Mouse (Mus musculus) liver, embryonic 16.5 days (tissue): ENCODE data around the gene Kpna1. TPM values are rescaled to one million over a fixed set of nuclear protein-coding genes. Genes with fewer than 3 reads are reported as not detected.
A peak's percentile ranks its signal among the peaks of the same experiment; 100 is the strongest.
"Not testable (repeated sequence)": the region's sequence is repeated elsewhere in the genome, so short reads cannot be mapped to it uniquely, and the experiment has no call there.

Source experiments
- ATAC-seq: fragments of 200-750 bp; cut with Nextera tagmentation; 2 replicates; pipeline ENCODE4 v1.8.0; 2017; ENCODE audit warnings: low read depth, mild to moderate bottlenecking, moderate number of reproducible peaks, moderate library complexity
- H3K27ac ChIP-seq: fragments of 300-500 bp; sonication (generic); 2 replicates; pipeline ENCODE4 v1.5.1; 2014; ENCODE audit warnings: mild to moderate bottlenecking, low read length
- H3K27me3 ChIP-seq: fragments of 300-500 bp; sonication (generic); 2 replicates; pipeline ENCODE4 v1.6.1; 2014; ENCODE audit warnings: low read depth, low read length, mixed read lengths; ENCODE audit not compliant: control insufficient read depth, insufficient read depth
- H3K36me3 ChIP-seq: fragments of 300-500 bp; sonication (generic); 2 replicates; pipeline ENCODE4 v1.6.1; 2014; ENCODE audit warnings: mild to moderate bottlenecking; ENCODE audit not compliant: control insufficient read depth, insufficient read depth
- H3K4me1 ChIP-seq: fragments of 300-500 bp; sonication (generic); 2 replicates; pipeline ENCODE4 v1.6.1; 2014; ENCODE audit warnings: low read depth, low read length, mixed read lengths; ENCODE audit not compliant: control insufficient read depth
- H3K4me2 ChIP-seq: fragments of 300-500 bp; sonication (generic); 2 replicates; pipeline ENCODE4 v1.6.1; 2014; ENCODE audit warnings: low read depth, low read length, mixed read lengths
- H3K4me3 ChIP-seq: fragments of 300-500 bp; sonication (generic); 2 replicates; pipeline ENCODE4 v1.5.1; 2014; ENCODE audit warnings: low read depth, mild to moderate bottlenecking, low read length
- H3K9ac ChIP-seq: fragments of 300-500 bp; sonication (generic); 2 replicates; pipeline ENCODE4 v1.6.1; 2014; ENCODE audit warnings: low read depth, low read length
- H3K9me3 ChIP-seq: fragments of 300-500 bp; sonication (generic); replicated peaks from 2 replicates; pipeline ENCODE4 v1.6.1; 2016; ENCODE audit warnings: low read length; ENCODE audit not compliant: control insufficient read depth
- WGBS: fragments of 180-500 bp; shearing (Covaris S2); extraction: QIAGEN DNeasy Blood & Tissue Kit; methylation state at CpG from one replicate; pipeline ENCODE4 v1.1.7; 2014; ENCODE audit not compliant: insufficient replicate concordance; 5-methylcytosine and 5-hydroxymethylcytosine counted together
- polyA plus RNA-seq: library from polyadenylated mRNA; unstranded; fragments of >200 nt; fragmentation: Nextera tagmentation; extraction: Ambion mirVana; gene quantifications from 2 replicates; pipeline ENCODE4 v1.2.1, GENCODE M21; 2015

Kpna1 gene
- polyA plus RNA-seq, 1 experiment from 2014 or later = 31.3 TPM

GRCm38 (mm10) chr16:36054920-36055319 is 76.4 kb downstream of the Kpna1 start:
- no peaks in the 10 kb centered on the region for H3K27me3 ChIP-seq
- 83% methylated on average over 8 of the region's 8 CpGs for WGBS
- H3K9ac ChIP-seq = no peak overlapping the region
- peaks cover 5% of the 10 kb centered on the region; the same call in 1 of the 2 replicates for H3K36me3 ChIP-seq
- no peaks in the 10 kb centered on the region for H3K9me3 ChIP-seq
- no peak overlapping the region for H3K27ac ChIP-seq
- ATAC-seq = no peak
- H3K4me1 ChIP-seq = peaks cover 3% of the 10 kb centered on the region
- H3K4me2 ChIP-seq = no peak overlapping the region
- H3K4me3 ChIP-seq = no peak overlapping the region

- no peaks in the 10 kb centered on the region for H3K27me3 ChIP-seq
- no peak overlapping the region for H3K27ac ChIP-seq
- no peak for ATAC-seq
- no peak overlapping the region for H3K9ac ChIP-seq
- H3K4me1 ChIP-seq = peaks cover 3% of the 10 kb centered on the region
- H3K9me3 ChIP-seq = no peaks in the 10 kb centered on the region
- no peak overlapping the region for H3K4me2 ChIP-seq
- 84% methylated on average over 11 of the region's 11 CpGs for WGBS
- H3K36me3 ChIP-seq = peaks cover under 1% of the 10 kb centered on the region; the same call in 1 of the 2 replicates
- H3K4me3 ChIP-seq = no peak overlapping the region
These were observed 77.9 kb downstream of the Kpna1 start for GRCm38 (mm10) chr16:36056416-36056815.

GRCm38 (mm10) chr16:36057933-36058475 is 79.5 kb downstream of the Kpna1 start:
- Histone ChIP-seq H3K27ac (no peak overlapping the region), H3K36me3 (no peaks in the 10 kb centered on the region; the same call in 1 of the 2 replicates), H3K4me2 (no peak overlapping the region), H3K27me3 (no peaks in the 10 kb centered on the region), H3K9ac (no peak overlapping the region), H3K4me1 (peaks cover 9% of the 10 kb centered on the region), H3K9me3 (no peaks in the 10 kb centered on the region), H3K4me3 (no peak overlapping the region)
- 59% methylated on average over 8 of the region's 8 CpGs for WGBS
- no peak for ATAC-seq

- not testable (repeated sequence) for H3K27me3 ChIP-seq, H3K9ac ChIP-seq, H3K4me2 ChIP-seq, H3K9me3 ChIP-seq, H3K4me3 ChIP-seq, ATAC-seq, H3K36me3 ChIP-seq
- peaks cover 14% of the 10 kb centered on the region for H3K4me1 ChIP-seq
- peak overlapping the region; percentile 17; the same call in 1 of the 2 replicates for H3K27ac ChIP-seq
- 44% methylated on average over 1 of the region's 1 CpGs for WGBS
These were observed 84.0 kb downstream of the Kpna1 start for GRCm38 (mm10) chr16:36062534-36062933.

- H3K27ac ChIP-seq = no peak overlapping the region
- 74% methylated on average over 2 of the region's 2 CpGs for WGBS
- H3K4me3 ChIP-seq = no peak overlapping the region
- no peak for ATAC-seq
- H3K4me1 ChIP-seq = peaks cover 21% of the 10 kb centered on the region
- no peak overlapping the region for H3K4me2 ChIP-seq
- no peaks in the 10 kb centered on the region for H3K27me3 ChIP-seq
- no peaks in the 10 kb centered on the region for H3K9me3 ChIP-seq
- no peaks in the 10 kb centered on the region for H3K36me3 ChIP-seq
- H3K9ac ChIP-seq = no peak overlapping the region
These were observed 84.8 kb downstream of the Kpna1 start for GRCm38 (mm10) chr16:36063315-36063714.

- H3K4me3 ChIP-seq = no peak overlapping the region
- H3K27me3 ChIP-seq = no peaks in the 10 kb centered on the region
- no peak overlapping the region for H3K9ac ChIP-seq
- no peaks in the 10 kb centered on the region for H3K9me3 ChIP-seq
- 79% methylated on average over 5 of the region's 5 CpGs for WGBS
- peaks cover 30% of the 10 kb centered on the region for H3K4me1 ChIP-seq
- no peak for ATAC-seq
- H3K36me3 ChIP-seq = no peaks in the 10 kb centered on the region
- H3K4me2 ChIP-seq = no peak overlapping the region
- no peak overlapping the region for H3K27ac ChIP-seq
These were observed 86.4 kb downstream of the Kpna1 start for GRCm38 (mm10) chr16:36064904-36065303.

- no peak overlapping the region for H3K4me2 ChIP-seq
- 39% methylated on average over 2 of the region's 2 CpGs for WGBS
- peak overlapping the region; percentile 6; the same call in 1 of the 2 replicates for H3K27ac ChIP-seq
- H3K27me3 ChIP-seq = no peaks in the 10 kb centered on the region
- no peak overlapping the region for H3K4me3 ChIP-seq
- no peak for ATAC-seq
- peaks cover 28% of the 10 kb centered on the region for H3K4me1 ChIP-seq
- H3K36me3 ChIP-seq = no peaks in the 10 kb centered on the region
- no peak overlapping the region for H3K9ac ChIP-seq
- no peaks in the 10 kb centered on the region for H3K9me3 ChIP-seq
These were observed 89.1 kb downstream of the Kpna1 start for GRCm38 (mm10) chr16:36067694-36068093.

- Histone ChIP-seq H3K27me3 (no peaks in the 10 kb centered on the region), H3K4me2 (no peak overlapping the region), H3K4me3 (no peak overlapping the region), H3K27ac (no peak overlapping the region), H3K36me3 (no peaks in the 10 kb centered on the region), H3K9ac (no peak overlapping the region), H3K4me1 (peaks cover 25% of the 10 kb centered on the region), H3K9me3 (no peaks in the 10 kb centered on the region)
- WGBS = 75% methylated on average over 3 of the region's 3 CpGs
- ATAC-seq = no peak
These were observed 89.8 kb downstream of the Kpna1 start for GRCm38 (mm10) chr16:36068356-36068755.

- H3K4me2 ChIP-seq = peak overlapping the region; percentile 92
- no peak overlapping the region for H3K27ac ChIP-seq
- no peaks in the 10 kb centered on the region for H3K27me3 ChIP-seq
- ATAC-seq = no peak
- H3K4me1 ChIP-seq = peaks cover 25% of the 10 kb centered on the region
- H3K4me3 ChIP-seq = peak overlapping the region; percentile 95
- 47% methylated on average over 9 of the region's 9 CpGs for WGBS
- H3K9me3 ChIP-seq = no peaks in the 10 kb centered on the region
- H3K36me3 ChIP-seq = no peaks in the 10 kb centered on the region
- peak overlapping the region; percentile 95 for H3K9ac ChIP-seq
These were observed 91.4 kb downstream of the Kpna1 start for GRCm38 (mm10) chr16:36069819-36070575.
